ENCODE assay signal across 7 mouse cellular contexts in the genomic region with DNA sequence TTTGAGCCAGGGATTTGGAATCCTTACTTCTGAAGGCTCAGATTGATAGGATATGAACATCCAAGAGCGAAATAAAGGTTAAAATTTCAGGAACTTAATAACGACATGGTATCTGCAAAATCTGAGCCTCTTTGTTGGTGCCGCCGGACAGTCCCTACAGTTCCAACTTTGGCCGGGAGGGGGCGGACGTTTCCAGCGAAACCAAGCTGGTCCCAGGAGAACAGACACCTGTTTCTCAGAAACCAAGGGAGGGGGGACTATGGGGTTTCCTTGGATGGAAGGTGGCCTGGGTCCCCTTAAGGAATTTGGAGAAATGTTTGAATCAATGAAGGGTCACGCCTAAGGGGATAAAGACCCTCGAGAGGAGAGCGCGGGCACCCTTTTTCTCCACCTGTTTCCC. TPM values are rescaled to one million over a fixed set of nuclear protein-coding genes. Genes with fewer than 3 reads are reported as not detected.
DNase-seq lines count a peak whose midpoint lies in the region.

No protein-coding gene starts in this region.

- intact Hi-C loops in gastrocnemius, postnatal 14 days (cut with DNase I; ENCODE audit: low total_unique reads), result loop anchor here (5.0 kb wide), 2 partner anchors 81 to 156 kb away; no protein-coding TSS in a partner anchor

- peak; percentile 72 to 85 for DNase-seq in CD8-positive naive resting alpha-beta T cell, adult 2 months (ENCODE audit: low read depth in 2 of 2, low spot score in 2 of 2)
- DNase-seq in MN1 (ENCODE audit: low spot score), result peak; percentile 62
- peak; percentile 93 to 95 for DNase-seq in cerebellum, postnatal 14 days
- peak; percentile 72 for DNase-seq in gastrocnemius, postnatal 14 days
- DNase-seq in layer of hippocampus, adult 9-11 months, result peak; percentile 45
- DNase-seq in lung, postnatal 4 days, result peak; percentile 73 to 87
- DNase-seq in spleen, postnatal 10 days (ENCODE audit: low spot score in 2 of 2), result peak; percentile 88 to 90

RNA-seq across cellular contexts. Expression of gene Lrfn1, which starts 5.3 kb away (rescaled TPM):
- 1 to 10 TPM; 1.2 to 1.4 TPM for total RNA-seq in gastrocnemius, postnatal 14 days (2021)

RNA-seq across cellular contexts. Expression of gene Gmfg, which starts 9.2 kb away (rescaled TPM):
- total RNA-seq in gastrocnemius, postnatal 14 days (2021), result 1 to 10 TPM; 5.3 to 5.9 TPM

RNA-seq across cellular contexts. Expression of gene Paf1, which starts 53.7 kb away (rescaled TPM):
- total RNA-seq in gastrocnemius, postnatal 14 days (2021), result 10 to 100 TPM; 32.9 to 34.8 TPM

RNA-seq across cellular contexts. Expression of gene Med29, which starts 53.9 kb away (rescaled TPM):
- total RNA-seq in gastrocnemius, postnatal 14 days (2021), result 10 to 100 TPM; 20.7 to 20.9 TPM

Comparison
In these comparisons a context has a peak if more than half of its experiments do, and no peak if none do; other contexts are left out.
1. Peak in every context shown above with its lines: DNase-seq.